Mouse (Mus musculus) cortical plate, adult 2 months (tissue): ENCODE data around the gene Rnf128.

Experiments used
- CTCF ChIP-seq: fragments of 200-500 bp; IDR thresholded peaks from 2 replicates; pipeline ENCODE4 v1.5.1; 2011; ENCODE audit warnings: mild to moderate bottlenecking, control low read depth, low read length; ENCODE audit not compliant: insufficient read depth; ENCODE audit errors: extremely low read depth
- POLR2A ChIP-seq: fragments of 200-500 bp; IDR thresholded peaks from 2 replicates; pipeline ENCODE4 v1.6.1; 2011; ENCODE audit warnings: mild to moderate bottlenecking, low read length, control low read depth; ENCODE audit not compliant: insufficient read depth; ENCODE audit errors: extremely low read depth

GRCm38 (mm10) chrX:139652226-139652625 is 89.1 kb downstream of the Rnf128 start:
- TF ChIP-seq CTCF (no peak), POLR2A (no peak)
